Mouse (Mus musculus): ENCODE results near the gene Myo1a. TPM values are rescaled to one million over a fixed set of nuclear protein-coding genes. Genes with fewer than 3 reads are reported as not detected.

Myo1a gene
- polyA plus RNA-seq, 1 experiment from 2014 or later, result 0.28 TPM

GRCm38 (mm10) chr10:127675859-127676398 is 29.0 kb upstream of the Myo1a start:
- Histone ChIP-seq H3K4me2 (peak overlapping the region; percentile 78), H3K9me3 (no peaks in the 10 kb centered on the region), H3K4me3 (peak overlapping the region; percentile 87), H3K4me1 (peaks cover 23% of the 10 kb centered on the region), H3K27me3 (replicated peaks) (no peaks in the 10 kb centered on the region), H3K27ac (replicated peaks) (peak overlapping the region; percentile 62), H3K36me3 (no peaks in the 10 kb centered on the region), H3K9ac (peak overlapping the region; percentile 78)
- no peak for ATAC-seq (ENCODE audit: extremely low read depth, insufficient number of reproducible peaks, low FRiP score, low TSS enrichment)
- WGBS, result 51% methylated on average over 5 of the region's 5 CpGs

GRCm38 (mm10) chr10:127676691-127677548 is 28.1 kb upstream of the Myo1a start:
- Histone ChIP-seq H3K36me3 (no peaks in the 10 kb centered on the region), H3K27me3 (replicated peaks) (no peaks in the 10 kb centered on the region), H3K4me1 (peaks cover 23% of the 10 kb centered on the region), H3K9ac (peak overlapping the region; percentile 88), H3K4me2 (peak overlapping the region; percentile 98), H3K27ac (replicated peaks) (peak overlapping the region; percentile 78), H3K9me3 (no peaks in the 10 kb centered on the region), H3K4me3 (peak overlapping the region; percentile 87)
- ATAC-seq (ENCODE audit: extremely low read depth, insufficient number of reproducible peaks, low FRiP score, low TSS enrichment), result peak; percentile 94
- under 1% methylated on average over 67 of the region's 71 CpGs for WGBS

- Histone ChIP-seq H3K9ac (peak overlapping the region; percentile 88), H3K9me3 (no peaks in the 10 kb centered on the region), H3K27ac (replicated peaks) (peak overlapping the region; percentile 78; the same call in 1 of the 2 replicates), H3K27me3 (replicated peaks) (no peaks in the 10 kb centered on the region), H3K4me2 (peak overlapping the region; percentile 98), H3K4me3 (peak overlapping the region; percentile 87), H3K36me3 (no peaks in the 10 kb centered on the region), H3K4me1 (peaks cover 23% of the 10 kb centered on the region)
- no peak for ATAC-seq (ENCODE audit: extremely low read depth, insufficient number of reproducible peaks, low FRiP score, low TSS enrichment)
- 5% methylated on average over 14 of the region's 14 CpGs for WGBS
These were observed 27.2 kb upstream of the Myo1a start for GRCm38 (mm10) chr10:127677591-127678336.

GRCm38 (mm10) chr10:127679208-127679607 is 25.8 kb upstream of the Myo1a start:
- peak overlapping the region; percentile 47; the same call in 1 of the 2 replicates for H3K9ac ChIP-seq
- ATAC-seq (ENCODE audit: extremely low read depth, insufficient number of reproducible peaks, low FRiP score, low TSS enrichment), result no peak
- H3K4me3 ChIP-seq, result no peak overlapping the region

GRCm38 (mm10) chr10:127679881-127680280 is 25.1 kb upstream of the Myo1a start:
- 83% methylated on average over 3 of the region's 3 CpGs for WGBS
- Histone ChIP-seq H3K9me3 (no peaks in the 10 kb centered on the region), H3K9ac (no peak overlapping the region), H3K27ac (replicated peaks) (no peak overlapping the region), H3K4me3 (no peak overlapping the region), H3K27me3 (replicated peaks) (no peaks in the 10 kb centered on the region), H3K36me3 (no peaks in the 10 kb centered on the region), H3K4me2 (no peak overlapping the region), H3K4me1 (peaks cover 22% of the 10 kb centered on the region)
- no peak for ATAC-seq (ENCODE audit: extremely low read depth, insufficient number of reproducible peaks, low FRiP score, low TSS enrichment)

More at GRCm38 (mm10) chr10:127679208-127679607, 25.8 kb upstream of the Myo1a start:
- 80% methylated on average over 1 of the region's 1 CpGs for WGBS
- H3K4me1 ChIP-seq, result peaks cover 23% of the 10 kb centered on the region
- no peaks in the 10 kb centered on the region for H3K36me3 ChIP-seq
- H3K27ac ChIP-seq (replicated peaks), result no peak overlapping the region
- no peaks in the 10 kb centered on the region for H3K9me3 ChIP-seq
- no peak overlapping the region for H3K4me2 ChIP-seq
- H3K27me3 ChIP-seq (replicated peaks), result no peaks in the 10 kb centered on the region

- H3K9me3 ChIP-seq, result no peaks in the 10 kb centered on the region
- H3K4me1 ChIP-seq, result peaks cover 12% of the 10 kb centered on the region
- H3K27ac ChIP-seq (replicated peaks), result no peak overlapping the region
- no peak overlapping the region for H3K4me2 ChIP-seq
- 82% methylated on average over 6 of the region's 6 CpGs for WGBS
- H3K27me3 ChIP-seq (replicated peaks), result no peaks in the 10 kb centered on the region
- no peak overlapping the region for H3K4me3 ChIP-seq
- no peak for ATAC-seq (ENCODE audit: extremely low read depth, insufficient number of reproducible peaks, low FRiP score, low TSS enrichment)
- no peak overlapping the region for H3K9ac ChIP-seq
- no peaks in the 10 kb centered on the region for H3K36me3 ChIP-seq
These were observed 22.1 kb upstream of the Myo1a start for GRCm38 (mm10) chr10:127682886-127683285.

GRCm38 (mm10) chr10:127691053-127691452 is 13.9 kb upstream of the Myo1a start:
- Histone ChIP-seq H3K9me3 (no peaks in the 10 kb centered on the region), H3K4me2 (no peak overlapping the region), H3K4me1 (peaks cover 3% of the 10 kb centered on the region; the same call in 1 of the 2 replicates), H3K36me3 (peaks cover 62% of the 10 kb centered on the region), H3K9ac (no peak overlapping the region), H3K27me3 (replicated peaks) (no peaks in the 10 kb centered on the region), H3K27ac (replicated peaks) (no peak overlapping the region), H3K4me3 (no peak overlapping the region)
- WGBS, result 11% methylated on average over 1 of the region's 1 CpGs
- no peak for ATAC-seq (ENCODE audit: extremely low read depth, insufficient number of reproducible peaks, low FRiP score, low TSS enrichment)

- no peak overlapping the region for H3K27ac ChIP-seq (replicated peaks)
- 57% methylated on average over 2 of the region's 2 CpGs for WGBS
- H3K4me1 ChIP-seq, result no peaks in the 10 kb centered on the region
- ATAC-seq (ENCODE audit: extremely low read depth, insufficient number of reproducible peaks, low FRiP score, low TSS enrichment), result no peak
- H3K9ac ChIP-seq, result no peak overlapping the region
- H3K9me3 ChIP-seq, result no peaks in the 10 kb centered on the region
- no peaks in the 10 kb centered on the region for H3K27me3 ChIP-seq (replicated peaks)
- no peak overlapping the region for H3K4me2 ChIP-seq
- peaks cover 88% of the 10 kb centered on the region for H3K36me3 ChIP-seq
- H3K4me3 ChIP-seq, result no peak overlapping the region
These were observed 10.3 kb upstream of the Myo1a start for GRCm38 (mm10) chr10:127694636-127695035.

GRCm38 (mm10) chr10:127695775-127696174 is 9.2 kb upstream of the Myo1a start:
- no peaks in the 10 kb centered on the region for H3K27me3 ChIP-seq (replicated peaks)
- no peak for ATAC-seq (ENCODE audit: extremely low read depth, insufficient number of reproducible peaks, low FRiP score, low TSS enrichment)
- no peaks in the 10 kb centered on the region for H3K9me3 ChIP-seq
- H3K9ac ChIP-seq, result no peak overlapping the region
- H3K4me1 ChIP-seq, result no peaks in the 10 kb centered on the region
- WGBS, result 84% methylated on average over 7 of the region's 7 CpGs
- H3K27ac ChIP-seq (replicated peaks), result no peak overlapping the region
- no peak overlapping the region for H3K4me2 ChIP-seq
- no peak overlapping the region for H3K4me3 ChIP-seq
- peaks cover 83% of the 10 kb centered on the region for H3K36me3 ChIP-seq

GRCm38 (mm10) chr10:127698966-127699365 is 6.0 kb upstream of the Myo1a start:
- H3K36me3 ChIP-seq, result peaks cover 59% of the 10 kb centered on the region
- H3K27me3 ChIP-seq (replicated peaks), result no peaks in the 10 kb centered on the region

GRCm38 (mm10) chr10:127703299-127703698 is 1.7 kb upstream of the Myo1a start:
- H3K27ac ChIP-seq (replicated peaks), result no peak overlapping the region
- H3K9me3 ChIP-seq, result no peaks in the 10 kb centered on the region
- no peak overlapping the region for H3K4me3 ChIP-seq
- H3K36me3 ChIP-seq, result peaks cover 19% of the 10 kb centered on the region
- peaks cover 19% of the 10 kb centered on the region for H3K4me1 ChIP-seq
- H3K9ac ChIP-seq, result no peak overlapping the region
- ATAC-seq (ENCODE audit: extremely low read depth, insufficient number of reproducible peaks, low FRiP score, low TSS enrichment), result no peak
- 29% methylated on average over 4 of the region's 4 CpGs for WGBS
- H3K4me2 ChIP-seq, result no peak overlapping the region
- no peaks in the 10 kb centered on the region for H3K27me3 ChIP-seq (replicated peaks)

More at GRCm38 (mm10) chr10:127698966-127699365, 6.0 kb upstream of the Myo1a start:
- Histone ChIP-seq H3K9ac (no peak overlapping the region), H3K9me3 (no peaks in the 10 kb centered on the region), H3K4me2 (no peak overlapping the region), H3K4me3 (no peak overlapping the region), H3K4me1 (no peaks in the 10 kb centered on the region), H3K27ac (replicated peaks) (no peak overlapping the region)
- no peak for ATAC-seq (ENCODE audit: extremely low read depth, insufficient number of reproducible peaks, low FRiP score, low TSS enrichment)
- 84% methylated on average over 7 of the region's 7 CpGs for WGBS
